Mouse (Mus musculus) kidney, postnatal 0 days (tissue): ENCODE results near the gene Ier5. TPM values are rescaled to one million over a fixed set of nuclear protein-coding genes. Genes with fewer than 3 reads are reported as not detected.

Experiments used
- ATAC-seq: fragments of 200-750 bp; cut with Nextera tagmentation; replicated peaks from 2 replicates; pipeline ENCODE4 v1.8.0; 2017; ENCODE audit warnings: low read depth, moderate number of reproducible peaks, moderate TSS enrichment, moderate library complexity; ENCODE audit not compliant: low FRiP score
- DNase-seq: peaks from one replicate; pipeline ENCODE4 v3.0.0-alpha.2; 2016; ENCODE audit warnings: low spot score
- H3K27ac ChIP-seq: fragments of 300-500 bp; sonication (generic); 2 replicates; pipeline ENCODE4 v1.5.1; 2014; ENCODE audit warnings: mild to moderate bottlenecking
- H3K27me3 ChIP-seq: fragments of 300-500 bp; sonication (generic); 2 replicates; pipeline ENCODE4 v1.6.1; 2014; ENCODE audit warnings: low read length, mixed read lengths; ENCODE audit not compliant: insufficient read depth
- H3K36me3 ChIP-seq: fragments of 300-500 bp; sonication (generic); 2 replicates; pipeline ENCODE4 v1.6.1; 2014; ENCODE audit warnings: low read length, mixed read lengths; ENCODE audit not compliant: insufficient read depth
- H3K4me1 ChIP-seq: fragments of 300-500 bp; sonication (generic); replicated peaks from 2 replicates; pipeline ENCODE4 v1.6.1; 2014; ENCODE audit warnings: antibody characterized with exemption, low read length, mixed read lengths; ENCODE audit not compliant: insufficient read depth
- H3K4me2 ChIP-seq: fragments of 300-500 bp; sonication (generic); 2 replicates; pipeline ENCODE4 v1.6.1; 2014; ENCODE audit warnings: mild to moderate bottlenecking, low read length, moderate library complexity, mixed read lengths
- H3K4me3 ChIP-seq: fragments of 300-500 bp; sonication (generic); replicated peaks from 2 replicates; pipeline ENCODE4 v1.5.1; 2014; ENCODE audit warnings: low read depth, low read length
- H3K9ac ChIP-seq: fragments of 300-500 bp; sonication (generic); 2 replicates; pipeline ENCODE4 v1.6.1; 2014; ENCODE audit warnings: low read depth, low read length
- H3K9me3 ChIP-seq: fragments of 300-500 bp; sonication (generic); replicated peaks from 2 replicates; pipeline ENCODE4 v1.6.1; 2016; ENCODE audit warnings: low read length, inconsistent platforms, mixed read lengths
- CTCF ChIP-seq: IDR thresholded peaks from 2 replicates; pipeline ENCODE4 v1.5.1; 2016; ENCODE audit warnings: antibody characterized with exemption, low read depth, mild to moderate bottlenecking, moderate library complexity
- WGBS: fragments of 180-500 bp; shearing (Covaris S2); extraction: QIAGEN DNeasy Blood & Tissue Kit; methylation state at CpG from one replicate; pipeline ENCODE4 v1.1.7; 2014; 5-methylcytosine and 5-hydroxymethylcytosine counted together
- polyA plus RNA-seq: library from polyadenylated mRNA; unstranded; fragments of >200 nt; fragmentation: Nextera tagmentation; extraction: Ambion mirVana; gene quantifications from 2 replicates; pipeline ENCODE4 v1.2.1, GENCODE M21; 2015

Gene Ier5
- polyA plus RNA-seq, 1 experiment from 2014 or later = 11.4 TPM

DNA sequence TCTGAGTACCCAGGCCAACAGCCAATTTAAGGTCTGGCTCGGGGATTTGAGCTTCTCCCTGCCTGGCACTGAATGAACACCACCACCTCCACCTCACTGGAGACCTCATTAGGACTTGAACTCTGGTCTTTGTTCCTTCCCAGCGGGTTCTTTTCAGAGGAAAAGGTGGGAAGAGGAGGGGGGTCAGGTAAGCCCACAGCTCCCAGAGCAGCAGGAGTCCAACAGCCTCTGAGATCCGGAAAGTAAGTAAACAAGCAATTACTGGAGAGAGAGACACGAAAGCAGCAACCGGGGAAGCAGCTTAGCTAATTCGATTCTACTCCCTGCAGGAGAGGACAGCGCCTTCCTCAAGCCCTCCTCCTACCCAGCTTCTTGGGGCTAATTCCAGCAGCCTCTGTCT lies 13.0 kb downstream of the Ier5 start:
- Histone ChIP-seq H3K9me3 (no peaks in the 10 kb centered on the region), H3K27me3 (no peaks in the 10 kb centered on the region), H3K4me1 (peaks cover 38% of the 10 kb centered on the region), H3K36me3 (no peaks in the 10 kb centered on the region), H3K4me3 (no peak overlapping the region), H3K27ac (peak overlapping the region; percentile 32; the same call in 1 of the 2 replicates), H3K4me2 (no peak overlapping the region), H3K9ac (no peak overlapping the region)
- ATAC-seq = no peak
- 27% methylated on average over 7 of the region's 7 CpGs for WGBS
- DNase-seq = no peak
- no peak for TF ChIP-seq CTCF

DNA sequence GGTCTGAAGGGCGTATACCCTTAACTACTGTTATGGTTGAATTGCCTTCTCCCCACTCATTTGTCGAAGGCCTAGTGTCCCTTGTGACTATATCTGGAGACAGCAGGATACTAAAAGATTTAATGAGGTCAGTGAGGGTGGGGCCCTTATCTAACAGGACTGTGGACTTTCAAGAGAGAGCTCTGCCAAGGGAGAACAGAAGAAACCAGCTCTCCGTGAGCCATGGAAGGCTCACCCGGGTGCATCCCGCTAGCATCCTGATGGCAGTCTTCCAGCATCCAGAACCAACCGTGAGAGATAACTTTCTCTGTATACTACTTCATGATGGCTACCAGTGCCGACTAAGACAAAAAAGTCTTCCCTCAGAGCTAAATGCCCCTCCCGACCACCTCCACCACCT lies 14.6 kb downstream of the Ier5 start:
- Histone ChIP-seq H3K4me1 (peaks cover 34% of the 10 kb centered on the region), H3K27ac (no peak overlapping the region), H3K4me3 (no peak overlapping the region), H3K9ac (no peak overlapping the region), H3K27me3 (no peaks in the 10 kb centered on the region), H3K4me2 (no peak overlapping the region), H3K9me3 (no peaks in the 10 kb centered on the region), H3K36me3 (no peaks in the 10 kb centered on the region)
- DNase-seq (no peak), ATAC-seq (no peak)
- TF ChIP-seq CTCF = no peak
- 52% methylated on average over 8 of the region's 8 CpGs for WGBS

DNA sequence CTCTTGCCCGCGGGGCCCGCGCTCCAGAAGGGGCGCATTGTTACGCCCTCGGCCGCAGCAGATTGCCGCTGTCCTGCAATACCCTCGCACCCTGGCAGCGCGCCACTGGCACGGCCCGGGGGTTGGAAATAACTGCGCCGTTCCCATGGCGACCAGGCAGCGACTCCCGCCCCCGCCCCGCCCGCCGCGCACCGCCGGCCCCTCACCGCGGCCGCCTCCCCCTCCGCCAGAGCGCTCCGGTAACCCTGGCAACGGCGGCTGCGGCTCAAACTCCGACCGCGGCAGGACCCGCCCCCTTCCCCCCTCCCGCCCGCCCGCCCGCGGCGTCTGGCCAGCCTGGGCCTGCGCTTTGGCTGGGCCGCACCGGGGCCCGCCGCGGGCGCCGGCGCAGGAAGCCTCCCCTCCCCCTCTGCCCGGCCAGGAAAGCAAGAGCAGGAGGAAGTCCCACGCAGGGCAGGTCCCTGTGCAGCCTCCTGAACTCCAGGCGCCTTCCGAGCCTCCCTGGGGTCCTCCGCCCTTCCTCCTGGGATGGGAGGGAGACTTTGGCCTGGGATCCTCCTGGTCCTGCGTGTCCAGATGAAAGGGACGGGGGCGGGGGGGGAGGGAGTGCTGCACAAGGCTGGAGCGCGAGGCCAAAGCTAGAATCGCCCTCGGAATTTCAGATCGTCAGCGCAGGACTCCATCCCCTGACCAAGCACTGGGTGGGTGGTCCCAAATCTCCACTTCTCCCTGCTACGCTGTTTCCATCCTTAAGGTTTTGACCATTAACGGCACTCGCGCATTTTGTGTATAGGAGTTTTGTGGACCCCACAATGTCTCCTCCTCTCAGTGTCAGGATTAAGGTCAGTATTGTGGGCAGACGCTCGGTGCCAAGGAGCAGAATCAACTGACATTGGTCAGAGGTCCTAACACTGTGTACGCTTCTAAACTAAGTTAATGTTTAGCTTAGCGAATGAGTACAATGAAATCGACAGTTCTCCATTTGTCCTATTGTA lies 15.9 kb downstream of the Ier5 start:
- TF ChIP-seq CTCF = no peak
- ATAC-seq (peak; percentile 94), DNase-seq (peak; percentile 96)
- H3K4me3 ChIP-seq = peak overlapping the region; percentile 45
- under 1% methylated on average over 44 of the region's 77 CpGs for WGBS
- H3K9me3 ChIP-seq = no peaks in the 10 kb centered on the region
- H3K27ac ChIP-seq = peak overlapping the region; percentile 95
- H3K9ac ChIP-seq = peak overlapping the region; percentile 66
- H3K4me2 ChIP-seq = peak overlapping the region; percentile 82
- no peaks in the 10 kb centered on the region for H3K36me3 ChIP-seq
- peaks cover 32% of the 10 kb centered on the region for H3K4me1 ChIP-seq
- H3K27me3 ChIP-seq = no peaks in the 10 kb centered on the region

DNA sequence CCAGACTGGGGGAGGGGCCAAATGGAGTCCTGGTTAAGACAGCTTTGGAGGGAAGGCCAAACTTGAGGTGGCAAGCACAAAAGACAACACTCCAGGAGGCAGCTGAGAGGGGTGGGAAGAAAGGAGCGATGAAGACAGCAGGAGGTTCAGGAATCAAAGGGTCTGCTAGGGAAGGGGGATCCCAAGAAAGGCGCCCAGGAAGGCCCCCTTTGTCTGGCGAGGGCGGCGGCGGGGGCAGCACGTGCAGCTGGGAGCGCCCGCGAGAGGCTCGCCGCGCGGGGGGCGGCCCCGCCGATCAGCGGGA lies 16.5 kb downstream of the Ier5 start:
- Histone ChIP-seq H3K9me3 (no peaks in the 10 kb centered on the region), H3K27ac (peak overlapping the region; percentile 95), H3K27me3 (no peaks in the 10 kb centered on the region), H3K36me3 (no peaks in the 10 kb centered on the region), H3K4me3 (peak overlapping the region; percentile 45), H3K4me2 (peak overlapping the region; percentile 82), H3K9ac (peak overlapping the region; percentile 66), H3K4me1 (peaks cover 36% of the 10 kb centered on the region)
- WGBS = under 1% methylated on average over 17 of the region's 18 CpGs
- ATAC-seq (peak; percentile 11), DNase-seq (peak; percentile 80)
- no peak for TF ChIP-seq CTCF

DNA sequence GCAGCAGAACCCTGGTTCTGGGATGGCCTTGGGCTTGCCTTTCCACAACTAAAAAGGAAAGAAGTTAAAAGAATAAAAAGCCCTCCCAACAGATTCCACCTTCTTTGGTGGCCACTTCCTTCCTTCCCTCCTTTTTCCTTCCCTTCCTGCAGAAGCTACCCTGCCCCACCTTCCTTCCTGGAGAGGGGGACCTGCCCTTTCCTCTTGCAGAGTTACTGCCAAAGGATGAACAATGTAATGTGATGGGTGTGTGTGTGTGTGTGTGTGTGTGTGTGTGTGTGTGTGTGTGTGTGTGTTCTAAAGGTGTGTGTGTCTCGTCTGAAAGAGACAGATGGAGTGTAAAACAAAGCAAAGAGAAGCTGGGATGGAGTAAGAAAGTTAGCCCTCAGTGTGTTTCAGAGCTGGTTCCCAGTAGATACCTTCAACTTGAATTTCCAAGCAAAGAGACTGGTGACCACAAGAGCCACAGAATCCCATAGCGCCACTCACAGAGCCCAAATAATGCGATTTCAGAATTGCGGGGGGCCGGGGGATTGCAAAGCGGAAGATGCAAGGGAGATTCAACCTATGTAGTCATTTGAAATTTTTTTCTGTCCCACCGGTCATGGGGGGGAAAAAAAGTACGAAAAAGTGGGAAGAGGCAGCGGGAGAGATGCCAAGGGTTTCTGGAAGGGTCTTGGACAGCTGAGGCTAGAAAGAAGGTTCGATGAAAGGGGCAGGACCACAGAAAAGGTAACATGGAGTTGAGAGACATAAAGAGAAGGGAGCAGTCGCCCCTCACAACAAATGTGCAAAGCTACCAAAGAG lies 17.1 kb downstream of the Ier5 start:
- TF ChIP-seq CTCF = no peak
- Histone ChIP-seq H3K27ac (peak overlapping the region; percentile 95), H3K4me1 (peaks cover 36% of the 10 kb centered on the region), H3K27me3 (no peaks in the 10 kb centered on the region), H3K4me3 (peak overlapping the region; percentile 45; the same call in 1 of the 2 replicates), H3K36me3 (no peaks in the 10 kb centered on the region), H3K9ac (peak overlapping the region; percentile 66; the same call in 1 of the 2 replicates), H3K9me3 (no peaks in the 10 kb centered on the region), H3K4me2 (peak overlapping the region; percentile 82)
- no peak for ATAC-seq
- DNase-seq = no peak
- WGBS = 15% methylated on average over 11 of the region's 11 CpGs

DNA sequence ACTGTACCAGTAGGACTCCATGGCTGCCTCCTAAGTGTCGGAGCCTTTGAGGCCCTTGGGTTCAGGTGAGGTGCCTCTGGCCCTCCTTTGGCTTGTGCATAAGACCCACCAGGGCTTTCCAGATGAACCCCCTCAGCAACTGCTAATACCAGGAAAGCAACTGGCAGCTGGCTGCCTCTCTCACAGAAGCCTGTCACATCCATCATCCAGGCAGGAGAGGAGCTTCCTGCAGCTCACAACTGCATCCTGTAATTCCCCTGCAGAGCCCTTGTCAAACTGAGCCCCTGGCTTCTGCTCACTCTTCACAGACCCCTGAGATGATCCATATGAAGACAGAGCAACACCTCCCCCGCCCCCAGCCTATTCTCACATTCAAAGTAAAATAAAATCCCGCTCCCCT lies 21.8 kb downstream of the Ier5 start:
- Histone ChIP-seq H3K9me3 (no peaks in the 10 kb centered on the region), H3K4me1 (peaks cover 20% of the 10 kb centered on the region), H3K27ac (no peak overlapping the region), H3K36me3 (no peaks in the 10 kb centered on the region), H3K4me2 (0 out of 2 replicates have a peak overlapping the region, but pooled peaks have one; percentile 1), H3K27me3 (no peaks in the 10 kb centered on the region), H3K4me3 (no peak overlapping the region), H3K9ac (no peak overlapping the region)
- peak; percentile 62 for DNase-seq
- 46% methylated on average over 3 of the region's 3 CpGs for WGBS
- peak; percentile 31; the same call in 1 of the 2 replicates for ATAC-seq
- no peak for TF ChIP-seq CTCF
